Mouse (Mus musculus) intestine, embryonic 15.5 days (tissue): ENCODE measurements at regions not wholly inside any gene's neighbourhood (a gene's known extent, or its start where the extent isn't known, plus 50 kb on each side); places are given as distances from the start of the nearest gene placed in this dataset.

Experiments
- ATAC-seq: fragments of 200-750 bp; cut with Nextera tagmentation; 2 replicates; pipeline ENCODE4 v1.8.0; 2017; ENCODE audit warnings: moderate TSS enrichment, moderate library complexity
- H3K27ac ChIP-seq: fragments of 300-500 bp; sonication (generic); 2 replicates; pipeline ENCODE4 v1.5.1; 2015; ENCODE audit warnings: mild to moderate bottlenecking, inconsistent platforms
- H3K27me3 ChIP-seq: fragments of 300-500 bp; sonication (generic); replicated peaks from 2 replicates; pipeline ENCODE4 v1.6.1; 2015; ENCODE audit warnings: inconsistent platforms
- H3K36me3 ChIP-seq: fragments of 300-500 bp; sonication (generic); 2 replicates; pipeline ENCODE4 v1.6.1; 2015; ENCODE audit warnings: inconsistent platforms
- H3K4me1 ChIP-seq: fragments of 300-500 bp; sonication (generic); replicated peaks from 2 replicates; pipeline ENCODE4 v1.6.1; 2015; ENCODE audit warnings: inconsistent platforms
- H3K4me2 ChIP-seq: fragments of 300-500 bp; sonication (generic); replicated peaks from 2 replicates; pipeline ENCODE4 v1.6.1; 2015; ENCODE audit warnings: mild to moderate bottlenecking, inconsistent platforms
- H3K4me3 ChIP-seq: fragments of 300-500 bp; sonication (generic); replicated peaks from 2 replicates; pipeline ENCODE4 v1.5.1; 2015; ENCODE audit warnings: inconsistent platforms
- H3K9ac ChIP-seq: fragments of 300-500 bp; sonication (generic); 2 replicates; pipeline ENCODE4 v1.6.1; 2015; ENCODE audit warnings: inconsistent platforms
- H3K9me3 ChIP-seq: fragments of 300-500 bp; sonication (generic); 2 replicates; pipeline ENCODE4 v1.6.1; 2016; ENCODE audit warnings: inconsistent platforms
- WGBS: fragments of 180-500 bp; shearing (Covaris S2); methylation state at CpG from one replicate; pipeline ENCODE4 v1.1.7; 2015; 5-methylcytosine and 5-hydroxymethylcytosine counted together

- Histone ChIP-seq H3K9me3 (no peaks in the 10 kb centered on the region), H3K4me2 (no peak overlapping the region), H3K4me3 (no peak overlapping the region), H3K4me1 (no peaks in the 10 kb centered on the region), H3K36me3 (no peaks in the 10 kb centered on the region), H3K9ac (no peak overlapping the region), H3K27ac (no peak overlapping the region), H3K27me3 (no peaks in the 10 kb centered on the region)
- no peak for ATAC-seq
- WGBS: 84% methylated on average over 3 of the region's 3 CpGs
Measured at GRCm38 (mm10) chr3:81760383-81760782, 172.0 kb upstream of the Ctso start.

DNA sequence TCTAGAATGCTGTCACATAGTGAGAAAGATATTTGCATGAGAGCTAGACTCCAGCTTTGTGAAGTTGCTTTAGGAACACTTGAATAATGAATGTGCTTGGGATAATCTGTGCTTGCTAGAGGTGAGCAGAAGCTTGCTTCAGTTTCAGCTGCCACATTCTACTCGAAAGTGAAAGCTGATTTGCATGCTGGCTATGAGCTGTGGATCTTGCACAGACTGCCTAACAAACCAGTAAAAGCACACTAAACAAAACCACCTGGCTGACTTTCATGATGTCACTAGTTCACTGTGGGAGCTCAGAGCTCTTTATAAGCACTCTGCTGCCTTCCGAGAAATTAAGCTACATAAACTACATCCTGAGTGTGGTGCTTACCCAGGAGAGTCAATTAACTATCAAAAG is 171.5 kb upstream of the Ctso start:
- Histone ChIP-seq H3K36me3 (no peaks in the 10 kb centered on the region), H3K4me3 (no peak overlapping the region), H3K27ac (no peak overlapping the region), H3K4me2 (no peak overlapping the region), H3K4me1 (no peaks in the 10 kb centered on the region), H3K9me3 (no peaks in the 10 kb centered on the region), H3K9ac (no peak overlapping the region), H3K27me3 (no peaks in the 10 kb centered on the region)
- WGBS: 42% methylated on average over 2 of the region's 2 CpGs
- ATAC-seq: no peak

DNA sequence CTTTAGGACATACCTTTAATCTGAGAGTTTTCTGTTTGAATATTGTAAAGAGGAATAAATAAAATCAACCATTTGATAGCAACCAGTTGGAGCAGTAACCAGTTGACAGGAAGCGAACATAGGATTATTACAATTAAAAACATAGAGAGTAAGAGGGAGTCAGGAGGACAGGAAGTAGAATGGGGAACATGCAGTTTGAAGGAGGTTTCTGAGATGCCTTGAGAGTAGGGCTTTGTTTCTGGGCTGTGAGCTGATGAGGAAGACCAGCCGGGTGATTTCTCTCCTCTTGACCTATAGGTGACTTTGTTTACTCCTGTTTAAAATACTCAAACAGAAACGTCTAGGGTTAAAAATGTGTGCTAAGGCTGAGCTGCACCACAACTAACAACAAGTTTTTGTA is 160.6 kb upstream of the Ctso start:
- Histone ChIP-seq H3K4me3 (no peak overlapping the region), H3K4me2 (no peak overlapping the region), H3K36me3 (no peaks in the 10 kb centered on the region), H3K27me3 (no peaks in the 10 kb centered on the region), H3K27ac (no peak overlapping the region), H3K9ac (no peak overlapping the region), H3K4me1 (no peaks in the 10 kb centered on the region), H3K9me3 (no peaks in the 10 kb centered on the region)
- no peak for ATAC-seq
- WGBS: 53% methylated on average over 3 of the region's 3 CpGs

- no peak for ATAC-seq
- no peaks in the 10 kb centered on the region for H3K4me1 ChIP-seq
- no peak overlapping the region for H3K4me2 ChIP-seq
- H3K9ac ChIP-seq: no peak overlapping the region
- no peaks in the 10 kb centered on the region for H3K9me3 ChIP-seq
- H3K27ac ChIP-seq: no peak overlapping the region
- no peaks in the 10 kb centered on the region for H3K27me3 ChIP-seq
- H3K36me3 ChIP-seq: no peaks in the 10 kb centered on the region
- H3K4me3 ChIP-seq: no peak overlapping the region
Measured at GRCm38 (mm10) chr3:81773012-81773411, 159.4 kb upstream of the Ctso start.

DNA sequence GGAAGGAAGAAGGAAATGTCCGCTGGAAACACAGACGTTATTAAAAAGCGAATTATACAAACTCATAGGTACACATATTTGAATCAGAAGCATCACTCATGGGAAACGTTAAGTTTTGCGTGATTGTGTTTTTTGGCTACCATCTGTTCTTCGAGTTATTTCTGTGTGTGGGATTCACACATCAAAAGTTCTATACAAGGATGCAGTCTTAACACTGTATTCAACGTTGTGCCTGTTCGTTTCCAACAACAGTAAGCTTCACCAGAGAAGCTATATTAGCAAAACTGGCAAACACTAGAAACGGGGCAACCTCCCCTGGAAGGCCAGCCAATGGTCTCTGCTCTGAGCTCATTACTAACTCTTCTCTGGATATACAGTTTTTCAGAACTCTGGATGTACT is 150.3 kb upstream of the Ctso start:
- Histone ChIP-seq H3K27ac (no peak overlapping the region), H3K27me3 (no peaks in the 10 kb centered on the region), H3K4me3 (no peak overlapping the region), H3K36me3 (no peaks in the 10 kb centered on the region), H3K9me3 (no peaks in the 10 kb centered on the region), H3K9ac (no peak overlapping the region), H3K4me2 (no peak overlapping the region), H3K4me1 (no peaks in the 10 kb centered on the region)
- ATAC-seq: no peak
- WGBS: 91% methylated on average over 9 of the region's 9 CpGs

DNA sequence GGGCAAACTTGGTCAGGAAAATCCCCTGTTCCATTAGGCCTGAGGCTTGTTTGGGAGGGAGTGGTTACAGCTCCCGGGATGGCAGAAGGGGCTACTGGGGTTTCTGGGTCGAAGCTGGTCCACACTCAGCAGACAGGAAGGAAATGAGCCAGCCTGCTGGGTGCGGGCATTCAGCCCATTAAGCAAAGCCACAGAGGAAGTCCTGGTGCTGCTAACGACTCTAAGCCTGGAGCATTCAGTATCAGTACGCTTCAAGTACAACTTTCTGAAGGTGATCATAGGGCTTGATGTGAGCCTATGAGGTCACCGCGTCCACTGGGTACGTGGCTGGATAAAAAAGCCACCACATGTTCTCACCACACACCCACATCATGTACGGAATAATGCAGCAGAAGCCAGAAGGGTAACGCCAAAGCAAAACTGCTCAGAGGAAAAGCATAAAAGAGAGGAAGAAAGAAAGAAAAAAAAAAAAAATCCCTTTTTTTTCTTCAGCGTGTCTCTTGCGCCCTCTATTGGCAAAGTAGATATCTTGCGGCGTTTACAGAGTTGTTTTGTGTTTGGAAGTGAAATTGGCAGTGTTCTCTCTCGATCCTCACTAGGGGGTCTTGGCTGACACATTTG is 149.4 kb upstream of the Ctso start:
- Histone ChIP-seq H3K27me3 (no peaks in the 10 kb centered on the region), H3K9me3 (no peaks in the 10 kb centered on the region), H3K4me2 (peak overlapping the region; percentile 50), H3K27ac (no peak overlapping the region), H3K4me1 (no peaks in the 10 kb centered on the region), H3K36me3 (no peaks in the 10 kb centered on the region), H3K4me3 (0 out of 2 replicates have a peak overlapping the region, but pooled peaks have one; percentile 17), H3K9ac (no peak overlapping the region)
- peak; percentile 47; the same call in 1 of the 2 replicates for ATAC-seq
- 20% methylated on average over 15 of the region's 15 CpGs for WGBS

- Histone ChIP-seq H3K9ac (no peak overlapping the region), H3K27ac (no peak overlapping the region), H3K9me3 (no peaks in the 10 kb centered on the region), H3K4me2 (no peak overlapping the region), H3K4me3 (no peak overlapping the region), H3K4me1 (no peaks in the 10 kb centered on the region), H3K27me3 (no peaks in the 10 kb centered on the region), H3K36me3 (no peaks in the 10 kb centered on the region)
- WGBS: 79% methylated on average over 2 of the region's 2 CpGs
- ATAC-seq: no peak
Measured at GRCm38 (mm10) chr3:81788915-81789314, 143.5 kb upstream of the Ctso start.

- H3K36me3 ChIP-seq: no peaks in the 10 kb centered on the region
- ATAC-seq: no peak
- no peaks in the 10 kb centered on the region for H3K27me3 ChIP-seq
- no peaks in the 10 kb centered on the region for H3K9me3 ChIP-seq
- H3K4me3 ChIP-seq: no peak overlapping the region
- H3K4me2 ChIP-seq: no peak overlapping the region
- H3K27ac ChIP-seq: no peak overlapping the region
- H3K9ac ChIP-seq: no peak overlapping the region
- no peaks in the 10 kb centered on the region for H3K4me1 ChIP-seq
- 90% methylated on average over 6 of the region's 6 CpGs for WGBS
Measured at GRCm38 (mm10) chr3:81789664-81790063, 142.7 kb upstream of the Ctso start.

DNA sequence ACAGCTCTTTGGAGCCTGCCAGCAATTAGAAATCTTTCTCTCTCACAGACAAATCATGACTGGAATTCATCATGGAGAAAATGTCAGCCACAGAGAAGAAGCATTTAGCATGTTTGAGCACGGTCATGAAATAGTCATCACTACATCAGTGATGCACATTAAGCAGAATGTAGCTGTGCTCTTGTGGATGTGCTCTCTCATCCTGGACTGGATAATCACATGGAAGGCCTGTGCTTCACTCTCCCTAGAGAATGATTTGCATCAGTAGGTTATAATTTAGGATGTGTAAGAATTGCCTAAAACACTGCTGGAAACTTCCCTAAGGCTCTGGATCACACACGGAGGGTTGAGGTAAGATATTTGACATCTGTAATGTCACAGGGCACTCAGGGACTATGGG is 130.3 kb upstream of the Ctso start:
- ATAC-seq: no peak
- Histone ChIP-seq H3K36me3 (no peaks in the 10 kb centered on the region), H3K4me3 (no peak overlapping the region), H3K4me1 (no peaks in the 10 kb centered on the region), H3K27me3 (no peaks in the 10 kb centered on the region), H3K4me2 (no peak overlapping the region), H3K9me3 (no peaks in the 10 kb centered on the region), H3K9ac (no peak overlapping the region), H3K27ac (no peak overlapping the region)
- WGBS: 63% methylated on average over 2 of the region's 2 CpGs

- Histone ChIP-seq H3K9ac (no peak overlapping the region), H3K9me3 (no peaks in the 10 kb centered on the region), H3K4me3 (no peak overlapping the region), H3K4me1 (no peaks in the 10 kb centered on the region), H3K27ac (no peak overlapping the region), H3K4me2 (no peak overlapping the region), H3K36me3 (no peaks in the 10 kb centered on the region), H3K27me3 (no peaks in the 10 kb centered on the region)
- ATAC-seq: no peak
- WGBS: 63% methylated on average over 4 of the region's 4 CpGs
Measured at GRCm38 (mm10) chr3:81805745-81806144, 126.7 kb upstream of the Ctso start.

DNA sequence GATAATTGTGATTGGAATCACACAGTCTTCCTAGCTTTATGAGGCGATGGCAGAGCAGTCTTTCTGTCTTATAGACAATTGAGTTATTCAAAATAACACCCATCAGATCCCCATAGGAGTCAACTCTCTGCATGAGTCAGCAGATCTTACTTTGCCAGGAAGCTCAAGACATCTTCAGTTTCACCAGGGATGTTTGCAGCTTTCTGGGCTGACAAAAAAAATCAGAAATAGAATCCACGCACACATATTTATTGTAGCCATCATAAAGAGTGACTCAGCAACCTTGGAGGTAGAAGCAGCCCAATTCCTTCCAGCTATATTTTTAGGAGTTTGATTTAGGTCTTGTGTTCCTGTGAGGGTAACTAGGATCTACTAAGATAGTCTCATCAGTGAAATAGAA is 122.8 kb upstream of the Ctso start:
- no peak for ATAC-seq
- Histone ChIP-seq H3K4me3 (no peak overlapping the region), H3K27ac (no peak overlapping the region), H3K9ac (no peak overlapping the region), H3K9me3 (no peaks in the 10 kb centered on the region), H3K4me2 (no peak overlapping the region), H3K36me3 (no peaks in the 10 kb centered on the region), H3K4me1 (no peaks in the 10 kb centered on the region), H3K27me3 (no peaks in the 10 kb centered on the region)
- WGBS: 79% methylated on average over 2 of the region's 2 CpGs

DNA sequence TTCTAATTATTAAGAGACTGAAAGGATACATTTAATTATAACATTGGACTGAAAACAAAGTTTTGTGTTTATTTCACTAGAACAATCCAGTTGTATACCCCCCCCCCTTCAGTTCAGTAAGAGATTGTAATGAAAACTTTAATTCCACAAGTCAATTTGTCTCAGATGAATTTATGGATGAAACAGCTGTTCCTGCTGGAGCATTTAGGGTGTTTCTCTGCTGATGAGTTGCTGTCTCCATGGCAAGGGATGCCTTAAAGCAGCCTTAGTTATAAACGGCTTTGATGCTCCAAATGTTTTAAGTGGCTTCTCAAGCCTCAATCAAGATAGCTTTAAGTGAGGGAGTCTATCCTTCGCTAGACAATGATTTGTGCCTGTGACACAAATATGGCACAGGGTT is 112.1 kb upstream of the Ctso start:
- no peaks in the 10 kb centered on the region for H3K36me3 ChIP-seq
- WGBS: 76% methylated on average over 2 of the region's 2 CpGs
- no peak overlapping the region for H3K27ac ChIP-seq
- H3K9ac ChIP-seq: no peak overlapping the region
- no peak overlapping the region for H3K4me3 ChIP-seq
- no peaks in the 10 kb centered on the region for H3K9me3 ChIP-seq
- H3K4me1 ChIP-seq: no peaks in the 10 kb centered on the region
- ATAC-seq: no peak
- H3K4me2 ChIP-seq: no peak overlapping the region
- no peaks in the 10 kb centered on the region for H3K27me3 ChIP-seq

- no peaks in the 10 kb centered on the region for H3K9me3 ChIP-seq
- ATAC-seq: no peak
- H3K27ac ChIP-seq: no peak overlapping the region
- no peak overlapping the region for H3K4me3 ChIP-seq
- no peaks in the 10 kb centered on the region for H3K27me3 ChIP-seq
- H3K4me2 ChIP-seq: no peak overlapping the region
- H3K4me1 ChIP-seq: no peaks in the 10 kb centered on the region
- no peak overlapping the region for H3K9ac ChIP-seq
- WGBS: 80% methylated on average over 1 of the region's 2 CpGs
- no peaks in the 10 kb centered on the region for H3K36me3 ChIP-seq
Measured at GRCm38 (mm10) chr3:81829525-81829924, 102.9 kb upstream of the Ctso start.
